Mouse (Mus musculus) CD4-positive, CD25-positive, alpha-beta regulatory T cell, adult 4 months (primary cell): Measurements from ENCODE around the gene Mfap3l. TPM values are rescaled to one million over a fixed set of nuclear protein-coding genes. Genes with fewer than 3 reads are reported as not detected.
"Not testable (repeated sequence)": the region's sequence is repeated elsewhere in the genome, so short reads cannot be mapped to it uniquely, and the experiment has no call there.

Experiments
- ATAC-seq: one replicate; pipeline ENCODE4 v1.8.0; 2017
- polyA plus RNA-seq, 2 experiments: library from polyadenylated mRNA; unstranded; fragments of 100-300 nt; shearing (Covaris generic); gene quantifications; one replicate each; pipeline ENCODE4 v1.2.1; 2017

The Mfap3l gene
- polyA plus RNA-seq, 2 experiments from 2014 or later = not detected

DNA sequence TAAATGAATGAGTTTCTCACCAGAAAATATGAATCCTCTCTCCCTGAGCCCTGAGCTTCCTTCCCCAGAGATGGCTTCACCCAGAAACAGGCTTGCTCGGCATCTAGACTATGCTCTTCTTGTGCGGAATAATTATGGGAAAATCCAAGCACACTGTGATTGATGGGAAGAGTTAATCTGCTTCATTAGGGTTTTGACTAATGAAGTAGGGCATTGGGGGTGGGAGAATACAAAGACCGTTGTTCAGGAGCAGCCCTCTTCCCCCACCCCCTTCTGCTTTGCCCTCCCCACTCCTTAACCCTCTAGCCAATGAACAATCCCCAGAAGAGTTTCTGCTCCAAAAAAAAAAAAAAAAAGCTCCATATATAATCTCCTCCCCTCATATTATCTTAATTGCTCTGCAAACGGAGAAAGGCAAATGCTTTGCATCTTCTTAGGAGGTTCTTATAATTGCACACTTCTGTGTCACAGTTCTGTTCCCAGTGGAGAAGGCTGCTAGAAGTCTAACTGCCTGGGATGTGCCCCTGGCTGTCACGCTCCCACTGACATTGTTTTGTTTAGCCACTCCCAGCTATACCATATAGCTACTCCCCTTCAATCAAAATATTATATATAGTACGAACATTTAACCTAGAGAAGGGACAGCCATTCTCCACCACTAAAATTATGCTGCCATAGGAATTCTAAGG, 24.9 kb downstream of the Mfap3l start:
- ATAC-seq = no peak

DNA sequence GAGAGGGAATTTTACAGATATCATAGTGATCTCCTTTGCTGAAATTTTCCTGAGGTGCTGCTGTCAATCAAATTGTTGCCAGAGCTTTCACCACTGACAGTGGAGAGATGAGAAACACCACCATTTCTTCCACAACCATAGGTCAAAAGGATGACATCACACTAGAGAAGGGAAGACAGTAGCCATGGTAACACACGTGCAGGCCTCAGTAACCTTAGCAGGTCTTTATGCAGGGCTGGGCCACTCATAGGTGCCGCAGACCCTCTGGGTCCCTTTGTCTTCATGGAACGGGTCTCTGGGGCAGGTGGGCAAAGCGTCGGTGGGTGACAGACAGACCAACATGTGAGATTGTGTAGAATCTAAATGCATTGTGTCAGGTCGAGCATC, 25.5 kb downstream of the Mfap3l start:
- ATAC-seq = no peak

DNA sequence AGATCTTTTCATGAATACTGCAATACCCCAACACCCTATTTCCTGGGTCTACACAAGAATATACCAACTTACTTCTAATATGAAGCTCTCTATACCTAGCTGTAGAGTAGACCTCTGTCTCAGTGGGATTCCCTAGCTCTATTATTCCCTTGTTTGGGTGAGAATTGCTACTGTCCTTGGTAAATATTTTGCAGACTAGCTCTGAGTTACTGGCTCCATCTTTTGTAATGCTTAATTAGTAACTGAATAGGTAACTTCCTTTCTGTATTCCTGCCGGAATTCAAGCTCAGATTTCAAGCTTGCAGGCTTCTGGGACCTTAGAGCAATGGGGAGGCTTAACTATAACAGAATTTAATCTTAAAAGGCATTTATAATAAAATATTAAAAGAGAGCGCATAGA, 26.1 kb downstream of the Mfap3l start:
- ATAC-seq = not testable (repeated sequence)

DNA sequence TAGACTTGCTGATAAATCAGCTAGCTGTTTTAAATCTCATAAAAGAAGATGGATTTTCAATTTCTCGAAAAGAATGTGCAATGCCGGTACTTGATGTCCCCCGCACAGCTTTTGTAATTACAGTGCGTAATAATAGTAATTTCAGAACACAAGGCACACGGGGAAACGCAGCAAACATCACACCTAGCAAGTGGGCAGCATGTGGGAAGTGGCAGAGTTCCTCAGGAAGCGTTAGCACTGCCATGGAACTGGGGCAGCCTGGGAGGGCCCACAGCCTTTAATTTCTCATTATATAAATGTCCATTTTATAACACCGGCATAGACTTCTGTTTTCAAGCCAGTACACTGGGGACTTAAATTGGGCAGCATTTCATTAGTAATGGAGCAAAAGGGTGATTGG, 27.1 kb downstream of the Mfap3l start:
- no peak for ATAC-seq

DNA sequence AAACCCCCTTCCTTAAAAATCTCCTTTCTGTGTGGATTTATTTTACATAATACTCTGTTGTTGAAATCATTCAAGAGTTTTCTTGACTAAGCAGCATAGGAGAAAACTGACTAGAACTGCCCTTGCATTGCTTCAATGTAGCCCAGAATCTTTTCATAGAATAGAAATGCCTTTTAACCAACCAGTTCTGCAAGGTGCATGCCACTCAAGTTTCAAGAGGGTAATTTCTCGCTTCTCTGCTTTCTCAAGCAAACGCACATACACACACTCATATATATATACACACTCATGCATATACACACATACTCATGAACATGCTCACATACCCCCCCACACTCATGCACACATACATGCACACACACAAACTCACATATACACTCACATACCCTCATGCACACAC, 28.6 kb downstream of the Mfap3l start:
- no peak for ATAC-seq

DNA sequence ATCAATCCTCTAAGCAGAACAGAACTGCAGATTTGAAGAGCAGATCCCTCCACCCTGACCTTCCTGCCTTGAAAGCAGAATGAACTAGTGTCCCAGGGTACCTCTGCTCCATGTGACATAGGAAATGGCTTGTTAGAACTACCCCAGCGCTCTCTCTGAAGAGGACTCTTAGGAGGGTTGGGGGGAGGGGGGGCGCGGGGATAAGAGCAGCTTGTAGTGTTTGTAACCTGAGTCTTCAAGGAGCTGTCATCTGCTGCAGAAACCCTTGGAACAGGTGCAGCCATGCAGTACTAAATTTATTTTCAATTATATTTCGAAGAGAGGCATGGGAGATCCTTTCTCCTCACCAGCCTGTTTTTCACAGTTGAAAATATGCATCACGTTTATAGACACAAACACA, 30.9 kb downstream of the Mfap3l start:
- ATAC-seq = no peak

DNA sequence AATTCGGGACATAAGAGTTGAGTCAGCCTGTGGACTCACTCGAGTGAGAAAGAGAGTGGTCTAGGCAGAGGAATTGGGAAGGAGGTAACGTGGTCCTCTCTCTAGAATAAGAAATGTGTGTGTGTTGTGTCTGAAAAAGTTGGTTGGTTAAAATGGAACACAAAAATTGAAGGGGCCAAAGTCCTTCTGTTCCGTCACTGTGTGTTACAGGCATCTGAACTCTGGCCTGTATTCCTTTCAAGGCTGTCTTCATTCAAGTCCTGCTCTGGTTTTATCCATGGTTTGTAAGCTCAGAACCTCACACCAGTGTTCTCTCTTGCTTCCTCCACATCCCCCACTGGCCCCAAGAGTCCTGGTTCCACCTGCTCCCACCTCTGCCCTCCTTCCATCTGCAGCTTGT, 33.2 kb downstream of the Mfap3l start:
- no peak for ATAC-seq

DNA sequence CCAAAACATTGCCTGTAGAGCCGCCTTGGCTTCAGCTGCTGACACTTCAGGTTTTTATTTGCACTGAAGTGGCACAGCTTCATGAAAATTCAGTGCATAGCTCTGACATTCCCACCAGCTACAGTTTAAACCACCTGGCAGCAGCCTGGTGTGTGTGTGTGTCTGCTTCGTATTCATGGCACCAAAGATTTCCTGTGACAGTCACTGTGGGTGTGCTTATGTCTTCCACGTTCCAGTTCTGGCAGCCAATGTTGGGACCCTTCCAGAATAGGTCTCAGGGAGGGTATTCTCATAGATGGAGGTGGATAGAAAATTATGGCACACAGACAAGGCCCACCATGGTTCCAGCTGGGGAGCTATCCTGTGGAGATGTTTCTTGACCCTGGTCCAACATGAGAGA, 34.2 kb downstream of the Mfap3l start:
- no peak for ATAC-seq

DNA sequence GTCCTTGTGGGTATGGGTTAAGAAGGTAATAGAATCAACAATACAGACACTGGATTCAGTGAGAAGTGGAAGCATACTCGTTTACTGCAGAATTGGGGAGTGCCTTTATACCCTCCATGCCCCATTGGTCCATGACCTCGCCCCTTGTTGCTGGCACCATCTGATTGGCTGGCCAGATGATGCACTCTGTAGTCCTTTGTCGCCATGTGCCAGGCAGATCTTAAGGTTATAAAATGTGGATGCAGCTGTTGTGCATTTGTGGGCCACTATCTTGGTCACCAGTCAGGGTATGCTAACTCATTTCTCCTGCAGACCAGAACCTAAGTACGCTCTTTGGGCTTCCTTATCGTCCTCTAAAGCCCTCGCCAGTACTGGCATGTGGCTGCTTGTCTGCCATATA, 46.0 kb downstream of the Mfap3l start:
- no peak for ATAC-seq

DNA sequence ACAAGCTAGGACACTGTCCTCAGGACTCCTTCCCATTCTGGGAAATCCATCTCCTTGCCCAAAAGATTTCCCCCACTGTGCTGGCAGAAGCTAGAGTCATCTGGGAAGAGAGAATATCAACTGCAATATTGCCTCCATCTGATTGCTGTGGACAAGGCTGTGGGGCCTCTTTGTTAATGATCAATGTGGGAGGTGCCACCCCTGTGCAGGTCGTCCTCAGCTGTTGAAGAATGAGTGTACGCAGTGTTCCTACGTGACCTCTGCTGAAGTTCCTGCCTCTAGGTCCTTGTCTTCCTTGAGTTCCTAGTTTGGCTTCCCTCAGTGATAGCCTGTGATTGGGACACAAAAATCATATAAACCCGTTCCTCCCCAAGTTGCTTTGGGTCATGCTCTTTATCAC, 49.2 kb downstream of the Mfap3l start:
- ATAC-seq = no peak

DNA sequence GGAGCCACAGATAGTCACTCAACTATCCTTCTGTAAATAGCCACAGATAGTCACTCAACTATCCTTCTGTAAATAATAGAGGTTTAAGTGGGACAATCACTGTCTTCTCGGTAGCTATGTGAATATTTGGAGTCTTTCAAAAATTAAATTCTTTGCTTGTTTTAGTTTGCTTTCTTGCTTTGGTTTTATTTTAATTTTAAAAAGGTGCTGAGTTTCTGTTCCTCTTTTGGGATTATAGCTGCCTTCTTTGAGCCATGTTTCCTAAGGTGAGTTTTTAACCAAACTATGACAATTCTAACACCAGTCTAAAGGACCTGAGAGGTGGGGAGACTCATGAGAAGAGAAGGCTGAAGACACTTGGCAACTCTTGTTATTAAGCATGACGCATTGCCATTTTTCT, 49.7 kb downstream of the Mfap3l start:
- ATAC-seq = no peak

DNA sequence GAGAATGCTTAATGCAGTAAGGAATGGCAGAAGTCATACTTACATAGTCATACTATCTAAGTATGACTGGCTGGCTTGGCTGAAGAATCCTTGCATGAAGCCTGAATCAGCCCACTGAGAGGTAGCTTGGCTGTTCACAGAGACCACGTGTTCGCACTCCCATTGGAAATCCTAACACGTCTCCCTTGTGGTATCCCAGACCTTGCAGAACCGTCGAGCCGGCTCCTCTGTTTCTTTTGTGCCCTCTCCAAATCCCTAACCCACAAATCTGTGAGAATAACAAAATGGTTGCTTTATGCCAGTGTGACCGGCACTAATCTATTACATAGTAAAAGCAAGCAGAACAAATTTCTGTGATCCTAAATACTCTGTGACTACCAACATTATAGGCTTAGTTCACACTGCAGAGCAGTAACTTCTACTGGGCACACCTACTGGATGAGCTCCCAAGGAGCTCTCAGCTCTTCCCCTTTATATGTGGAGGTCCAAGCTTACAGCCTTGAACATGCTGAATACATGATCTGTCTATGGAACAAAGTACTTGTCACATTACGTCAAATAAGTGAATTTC, 79.0 kb downstream of the Mfap3l start:
- no peak for ATAC-seq

DNA sequence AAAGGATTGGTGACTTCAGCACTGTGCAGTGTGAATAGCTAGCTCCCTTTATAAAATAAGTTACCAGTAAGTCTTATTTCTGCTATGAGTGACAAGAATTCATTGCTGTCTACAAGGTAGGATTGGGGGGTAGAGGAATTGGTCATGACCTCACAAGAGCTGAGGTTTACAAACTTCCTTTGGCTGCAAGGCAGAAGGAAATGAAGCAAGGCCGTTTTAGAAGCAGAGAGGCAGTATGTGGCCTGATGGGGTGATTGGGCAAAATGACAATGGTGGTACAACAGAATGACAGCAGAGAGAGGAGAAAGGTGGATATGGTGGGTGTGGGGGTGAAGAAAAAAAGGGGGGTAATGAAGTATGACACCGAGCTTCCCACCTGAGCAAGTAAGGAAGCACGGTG, 82.1 kb downstream of the Mfap3l start:
- no peak for ATAC-seq

DNA sequence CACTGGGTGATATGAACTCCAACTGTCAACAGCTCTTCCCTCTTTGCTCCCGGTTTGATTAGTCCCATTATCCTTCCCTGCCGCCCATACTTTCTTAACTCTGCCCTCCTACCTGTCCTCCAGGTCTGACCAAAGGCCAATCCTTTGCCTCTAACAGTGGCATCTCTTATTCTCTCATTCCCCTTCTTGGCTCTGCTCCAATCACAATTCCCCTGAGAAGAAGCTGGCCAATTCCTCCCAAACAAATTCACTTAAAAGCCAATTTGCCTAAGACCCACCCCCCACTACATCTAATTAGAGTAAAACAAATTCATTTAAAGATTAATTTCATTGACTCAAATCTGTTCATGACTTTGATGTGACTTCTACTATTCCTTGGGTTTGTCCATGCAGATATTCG, 86.1 kb downstream of the Mfap3l start:
- ATAC-seq = no peak

Other genes starting within 250 kb of the Mfap3l start
- not detected for gene Gm10283, start 129.6 kb upstream of the Mfap3l start, polyA plus RNA-seq
- not detected for gene Aadat, start 126.9 kb upstream of the Mfap3l start, polyA plus RNA-seq